ENCODE assay signal across 8 mouse cellular contexts in genomic region chr17:24935666-24936065, GRCm38 (mm10). TPM values are rescaled to one million over a fixed set of nuclear protein-coding genes. Genes with fewer than 3 reads are reported as not detected.
DNase-seq lines count a peak whose midpoint lies in the region; ATAC-seq and TF ChIP-seq lines count a peak whose summit lies in the region.

No protein-coding gene starts in this region.

- peak overlapping the region; percentile 99 for H3K4me3 ChIP-seq in kidney, embryonic 15.5 days (replicated peaks)
- H3K4me3 ChIP-seq in cortical plate, adult 2 months (ENCODE audit: insufficient read depth, low read length): peak overlapping the region; percentile 96
- peak overlapping the region; percentile 91 for H3K4me3 ChIP-seq in hindbrain, embryonic 16.5 days (ENCODE audit: low read length)
- H3K4me3 ChIP-seq in midbrain, embryonic 16.5 days (ENCODE audit: low read depth, low read length): peak overlapping the region; percentile 84

- H3K9ac ChIP-seq in kidney, embryonic 15.5 days: peak overlapping the region; percentile 89
- H3K9ac ChIP-seq in hindbrain, embryonic 16.5 days (ENCODE audit: low read depth, low read length): peak overlapping the region; percentile 92
- H3K9ac ChIP-seq in midbrain, embryonic 16.5 days (ENCODE audit: low read depth, low read length): peak overlapping the region; percentile 84

- peak overlapping the region; percentile 76 for H3K4me2 ChIP-seq in kidney, embryonic 15.5 days
- peak overlapping the region; percentile 67 for H3K4me2 ChIP-seq in hindbrain, embryonic 16.5 days (ENCODE audit: low read length)
- H3K4me2 ChIP-seq in midbrain, embryonic 16.5 days (ENCODE audit: low read length): peak overlapping the region; percentile 73

- DNase-seq in kidney, adult 18-20 months: no peak
- DNase-seq in cerebellum, adult 9-11 months: no peak
- DNase-seq in thymus, postnatal 4 days: no peak
- no peak for DNase-seq in cerebellum, postnatal 4 days (ENCODE audit: low spot score in 2 of 2)

- peaks cover 13% of the 10 kb centered on the region for H3K36me3 ChIP-seq in kidney, embryonic 15.5 days
- H3K36me3 ChIP-seq in hindbrain, embryonic 16.5 days (ENCODE audit: control insufficient read depth, insufficient read depth, low read length): no peaks in the 10 kb centered on the region
- H3K36me3 ChIP-seq in midbrain, embryonic 16.5 days (ENCODE audit: control insufficient read depth, insufficient read depth, low read length): no peaks in the 10 kb centered on the region

- peaks cover 19% of the 10 kb centered on the region for H3K4me1 ChIP-seq in kidney, embryonic 15.5 days
- peaks cover 11% of the 10 kb centered on the region for H3K4me1 ChIP-seq in cortical plate, adult 2 months (ENCODE audit: control insufficient read depth, insufficient read depth, low read length)
- peaks cover 18% of the 10 kb centered on the region for H3K4me1 ChIP-seq in hindbrain, embryonic 16.5 days (ENCODE audit: control insufficient read depth, insufficient read depth, low read depth, low read length)
- peaks cover 30% of the 10 kb centered on the region for H3K4me1 ChIP-seq in midbrain, embryonic 16.5 days (ENCODE audit: control insufficient read depth, insufficient read depth, low read length)

- no peak for ATAC-seq in kidney, embryonic 15.5 days (replicated peaks; ENCODE audit: low FRiP score)
- no peak for ATAC-seq in hindbrain, embryonic 16.5 days
- ATAC-seq in midbrain, embryonic 16.5 days: no peak

- no peaks in the 10 kb centered on the region for H3K27me3 ChIP-seq in kidney, embryonic 15.5 days
- H3K27me3 ChIP-seq in hindbrain, embryonic 16.5 days (replicated peaks; ENCODE audit: control insufficient read depth, insufficient read depth, low read length): no peaks in the 10 kb centered on the region
- H3K27me3 ChIP-seq in midbrain, embryonic 16.5 days (ENCODE audit: control insufficient read depth, insufficient read depth, low read depth, low read length): no peaks in the 10 kb centered on the region

- TF ChIP-seq POLR2A in cortical plate, adult 2 months (IDR thresholded peaks at IDR 0.05; ENCODE audit: extremely low read depth, insufficient read depth, low read length): no peak

- no peak overlapping the region for H3K27ac ChIP-seq in kidney, embryonic 15.5 days
- H3K27ac ChIP-seq in cortical plate, adult 2 months (ENCODE audit: insufficient read depth, low read length): no peak overlapping the region
- H3K27ac ChIP-seq in hindbrain, embryonic 16.5 days (ENCODE audit: low read depth, low read length): no peak overlapping the region
- no peak overlapping the region for H3K27ac ChIP-seq in midbrain, embryonic 16.5 days (ENCODE audit: low read length)

- no peak for TF ChIP-seq CTCF in cortical plate, adult 2 months (IDR thresholded peaks at IDR 0.05; ENCODE audit: extremely low read depth, insufficient read depth, low read length)

- H3K9me3 ChIP-seq in kidney, embryonic 15.5 days (replicated peaks): no peaks in the 10 kb centered on the region
- H3K9me3 ChIP-seq in hindbrain, embryonic 16.5 days (ENCODE audit: control insufficient read depth, low read length): no peaks in the 10 kb centered on the region
- no peaks in the 10 kb centered on the region for H3K9me3 ChIP-seq in midbrain, embryonic 16.5 days (replicated peaks; ENCODE audit: control insufficient read depth, low read length, poor library complexity, severe bottlenecking)

RNA-seq across cellular contexts. Expression of gene Mapk8ip3, which starts 1.1 kb away (rescaled TPM):
- 24.3 and 31.1 TPM in 2 replicates for polyA plus RNA-seq in kidney, embryonic 15.5 days (2015; fragmentation: Nextera tagmentation; extraction: Ambion mirVana)
- polyA plus RNA-seq in cortical plate, adult 2 months (2012; rRNA removed): 328 and 355 TPM in 2 replicates
- polyA plus RNA-seq in hindbrain, embryonic 16.5 days (2015; fragmentation: Nextera tagmentation; extraction: Ambion mirVana): 90.0 and 102 TPM in 2 replicates
- polyA plus RNA-seq in midbrain, embryonic 16.5 days (2015; fragmentation: Nextera tagmentation; extraction: Ambion mirVana): 100 and 104 TPM in 2 replicates

RNA-seq across cellular contexts. Expression of gene Jpt2, which starts 24.8 kb away (rescaled TPM):
- 219 and 228 TPM in 2 replicates for polyA plus RNA-seq in kidney, embryonic 15.5 days (2015; fragmentation: Nextera tagmentation; extraction: Ambion mirVana)
- 4.5 and 6.2 TPM in 2 replicates for polyA plus RNA-seq in cortical plate, adult 2 months (2012; rRNA removed)
- polyA plus RNA-seq in hindbrain, embryonic 16.5 days (2015; fragmentation: Nextera tagmentation; extraction: Ambion mirVana): 82.9 and 97.9 TPM in 2 replicates
- 86.2 and 100 TPM in 2 replicates for polyA plus RNA-seq in midbrain, embryonic 16.5 days (2015; fragmentation: Nextera tagmentation; extraction: Ambion mirVana)

RNA-seq across cellular contexts. Expression of gene Nme3, which starts 39.4 kb away (rescaled TPM):
- 77.2 and 80.0 TPM in 2 replicates for polyA plus RNA-seq in kidney, embryonic 15.5 days (2015; fragmentation: Nextera tagmentation; extraction: Ambion mirVana)
- 94.5 and 94.7 TPM in 2 replicates for polyA plus RNA-seq in cortical plate, adult 2 months (2012; rRNA removed)
- 88.2 and 99.9 TPM in 2 replicates for polyA plus RNA-seq in hindbrain, embryonic 16.5 days (2015; fragmentation: Nextera tagmentation; extraction: Ambion mirVana)
- polyA plus RNA-seq in midbrain, embryonic 16.5 days (2015; fragmentation: Nextera tagmentation; extraction: Ambion mirVana): 79.7 and 88.6 TPM in 2 replicates

RNA-seq across cellular contexts. Expression of gene Mrps34, which starts 40.8 kb away (rescaled TPM):
- polyA plus RNA-seq in kidney, embryonic 15.5 days (2015; fragmentation: Nextera tagmentation; extraction: Ambion mirVana): 94.0 and 105 TPM in 2 replicates
- 115 and 117 TPM in 2 replicates for polyA plus RNA-seq in cortical plate, adult 2 months (2012; rRNA removed)
- 85.3 and 89.0 TPM in 2 replicates for polyA plus RNA-seq in hindbrain, embryonic 16.5 days (2015; fragmentation: Nextera tagmentation; extraction: Ambion mirVana)
- 72.9 and 77.2 TPM in 2 replicates for polyA plus RNA-seq in midbrain, embryonic 16.5 days (2015; fragmentation: Nextera tagmentation; extraction: Ambion mirVana)

RNA-seq across cellular contexts. Expression of gene Eme2, which starts 40.8 kb away (rescaled TPM):
- 31.5 and 33.1 TPM in 2 replicates for polyA plus RNA-seq in kidney, embryonic 15.5 days (2015; fragmentation: Nextera tagmentation; extraction: Ambion mirVana)
- polyA plus RNA-seq in cortical plate, adult 2 months (2012; rRNA removed): 62.4 and 65.0 TPM in 2 replicates
- 30.1 and 30.2 TPM in 2 replicates for polyA plus RNA-seq in hindbrain, embryonic 16.5 days (2015; fragmentation: Nextera tagmentation; extraction: Ambion mirVana)
- 28.6 and 28.8 TPM in 2 replicates for polyA plus RNA-seq in midbrain, embryonic 16.5 days (2015; fragmentation: Nextera tagmentation; extraction: Ambion mirVana)

Comparison
In these comparisons a context has a peak if more than half of its experiments do, and no peak if none do; other contexts are left out.
1. RNA of gene Jpt2, which starts 24.8 kb away (polyA plus RNA-seq): 219 to 228 TPM in kidney, embryonic 15.5 days, 86.2 to 100 TPM in midbrain, embryonic 16.5 days and 82.9 to 97.9 TPM in hindbrain, embryonic 16.5 days; 4.5 to 6.2 TPM in cortical plate, adult 2 months; every median in the first group is over 10 times any median in the second.
2. Peak in every context shown above with its lines, with median percentiles within 50 percentile points of each other: H3K4me2 ChIP-seq, H3K4me3 ChIP-seq and H3K9ac ChIP-seq.